Comparison of ENCODE assay signal across 9 mouse cellular contexts in genomic region chr9:27288442-27288841, GRCm38 (mm10). TPM values are rescaled to one million over a fixed set of nuclear protein-coding genes. Genes with fewer than 3 reads are reported as not detected.
DNase-seq lines count a peak whose midpoint lies in the region; ATAC-seq lines count a peak whose summit lies in the region.
"Had no signal": no experiment of that assay in that cellular context is flagged by ENCODE, and none has a peak within 500 bp of the region (broad histone marks: within the 10 kb centered on the region; RNA-seq: fewer than 3 reads in every experiment).

No protein-coding gene starts in this region.

- no peak overlapping the region for H3K4me2 ChIP-seq in neural tube, embryonic 11.5 days (ENCODE audit: low read depth)
- no peak overlapping the region for H3K4me2 ChIP-seq in hindbrain, embryonic 13.5 days
- no peak overlapping the region for H3K4me2 ChIP-seq in neural tube, embryonic 15.5 days
- no peak overlapping the region for H3K4me2 ChIP-seq in kidney, embryonic 14.5 days (replicated peaks; ENCODE audit: low read depth, low read length)

- no peak overlapping the region for H3K9ac ChIP-seq in neural tube, embryonic 11.5 days (ENCODE audit: low read length)
- H3K9ac ChIP-seq in hindbrain, embryonic 13.5 days = no peak overlapping the region
- no peak overlapping the region for H3K9ac ChIP-seq in neural tube, embryonic 15.5 days (replicated peaks)
- H3K9ac ChIP-seq in kidney, embryonic 14.5 days (ENCODE audit: low read depth, low read length) = no peak overlapping the region

- 30% methylated on average over 7 of the region's 7 CpGs for WGBS in neural tube, embryonic 11.5 days
- 11% methylated on average over 7 of the region's 7 CpGs for WGBS in hindbrain, embryonic 13.5 days
- 9% methylated on average over 7 of the region's 7 CpGs for WGBS in neural tube, embryonic 15.5 days
- 42% methylated on average over 7 of the region's 7 CpGs for WGBS in kidney, embryonic 14.5 days

- H3K27me3 ChIP-seq in neural tube, embryonic 11.5 days (ENCODE audit: control insufficient read depth, insufficient read depth, low read length) = peaks cover 3% of the 10 kb centered on the region; the same call in 1 of the 2 replicates
- peaks cover 58% of the 10 kb centered on the region for H3K27me3 ChIP-seq in hindbrain, embryonic 13.5 days
- peaks cover 22% of the 10 kb centered on the region for H3K27me3 ChIP-seq in neural tube, embryonic 15.5 days (replicated peaks)
- H3K27me3 ChIP-seq in kidney, embryonic 14.5 days (ENCODE audit: control insufficient read depth, insufficient read depth, low read length) = no peaks in the 10 kb centered on the region

- ATAC-seq in frontal cortex, adult (ENCODE audit: low TSS enrichment) = 0 out of 2 replicates have a peak, but pooled peaks have one; percentile 35
- peak; percentile 75 for ATAC-seq in neural tube, embryonic 11.5 days (ENCODE audit: insufficient read depth, low FRiP score, low TSS enrichment)
- ATAC-seq in hindbrain, embryonic 13.5 days (ENCODE audit: low FRiP score) = peak; percentile 81
- ATAC-seq in neural tube, embryonic 15.5 days (ENCODE audit: low FRiP score) = peak; percentile 65
- no peak for ATAC-seq in kidney, embryonic 14.5 days (ENCODE audit: low FRiP score, low TSS enrichment)
- ATAC-seq in inflammation-experienced regulatory T-cells, adult 6 months = no peak

- DNase-seq in frontal cortex, postnatal 25 days (ENCODE audit: low spot score in 2 of 2) = no peak
- peak; percentile 77 for DNase-seq in neural tube, embryonic 11.5 days (ENCODE audit: low spot score)
- DNase-seq in neural tube, embryonic 10.5 days (ENCODE audit: extremely low spot score, low spot score) = no peak

- H3K27ac ChIP-seq in neural tube, embryonic 11.5 days (ENCODE audit: low read depth, low read length) = no peak overlapping the region; the same call in 1 of the 2 replicates
- no peak overlapping the region for H3K27ac ChIP-seq in hindbrain, embryonic 13.5 days
- no peak overlapping the region for H3K27ac ChIP-seq in neural tube, embryonic 15.5 days (replicated peaks)
- no peak overlapping the region for H3K27ac ChIP-seq in kidney, embryonic 14.5 days (ENCODE audit: low read depth, low read length)
- H3K27ac ChIP-seq: macrophage had no signal

- H3K36me3 ChIP-seq in neural tube, embryonic 11.5 days (ENCODE audit: control insufficient read depth, insufficient read depth, low read length) = no peaks in the 10 kb centered on the region
- no peaks in the 10 kb centered on the region for H3K36me3 ChIP-seq in hindbrain, embryonic 13.5 days
- H3K36me3 ChIP-seq in neural tube, embryonic 15.5 days = no peaks in the 10 kb centered on the region
- H3K36me3 ChIP-seq in kidney, embryonic 14.5 days (ENCODE audit: control insufficient read depth, insufficient read depth, low read length) = no peaks in the 10 kb centered on the region

- no peak overlapping the region for H3K4me3 ChIP-seq in neural tube, embryonic 11.5 days (ENCODE audit: low read depth, low read length)
- H3K4me3 ChIP-seq in hindbrain, embryonic 13.5 days = no peak overlapping the region
- no peak overlapping the region for H3K4me3 ChIP-seq in neural tube, embryonic 15.5 days (replicated peaks)
- no peak overlapping the region for H3K4me3 ChIP-seq in kidney, embryonic 14.5 days (ENCODE audit: low read length)

- no peaks in the 10 kb centered on the region for H3K9me3 ChIP-seq in neural tube, embryonic 11.5 days (ENCODE audit: control insufficient read depth, low read length)
- no peaks in the 10 kb centered on the region for H3K9me3 ChIP-seq in hindbrain, embryonic 13.5 days
- H3K9me3 ChIP-seq in neural tube, embryonic 15.5 days (replicated peaks) = no peaks in the 10 kb centered on the region
- no peaks in the 10 kb centered on the region for H3K9me3 ChIP-seq in kidney, embryonic 14.5 days (ENCODE audit: control insufficient read depth, low read length)

- peaks cover 15% of the 10 kb centered on the region; the same call in 1 of the 2 replicates for H3K4me1 ChIP-seq in neural tube, embryonic 11.5 days (ENCODE audit: control insufficient read depth, insufficient read depth, low read length)
- peaks cover 33% of the 10 kb centered on the region for H3K4me1 ChIP-seq in hindbrain, embryonic 13.5 days (replicated peaks)
- peaks cover 21% of the 10 kb centered on the region for H3K4me1 ChIP-seq in neural tube, embryonic 15.5 days
- H3K4me1 ChIP-seq in kidney, embryonic 14.5 days (ENCODE audit: control insufficient read depth, insufficient read depth, low read length) = peaks cover 4% of the 10 kb centered on the region

RNA-seq across cellular contexts. Expression of gene Igsf9b, which starts 10.6 kb away (rescaled TPM):
- polyA plus RNA-seq in neural tube, embryonic 11.5 days (2014; fragmentation: Nextera tagmentation; extraction: Ambion mirVana) = 6.1 and 7.4 TPM in 2 replicates
- polyA plus RNA-seq in hindbrain, embryonic 13.5 days (2015; fragmentation: Nextera tagmentation; extraction: Ambion mirVana) = 14.7 and 15.6 TPM in 2 replicates
- 19.0 and 23.2 TPM in 2 replicates for polyA plus RNA-seq in neural tube, embryonic 15.5 days (2015; fragmentation: Nextera tagmentation; extraction: Ambion mirVana)
- 1.9 and 2.2 TPM in 2 replicates for polyA plus RNA-seq in kidney, embryonic 14.5 days (2014; fragmentation: Nextera tagmentation; extraction: Ambion mirVana)
- polyA plus RNA-seq in inflammation-experienced regulatory T-cells, adult 6 months (2017; shearing (Covaris generic)) = 1 to 10 TPM; 1.1 to 3.9 (median 2.6) TPM
- polyA plus RNA-seq: macrophage had no signal

Comparison
In these comparisons a context has a peak if more than half of its experiments do, and no peak if none do; other contexts are left out.
1. ATAC-seq: peak in frontal cortex, adult (single experiment), neural tube, embryonic 11.5 days (single experiment), hindbrain, embryonic 13.5 days (single experiment) and neural tube, embryonic 15.5 days (single experiment); none in kidney, embryonic 14.5 days (single experiment) and inflammation-experienced regulatory T-cells, adult 6 months (single experiment).